Mouse (Mus musculus) cortical plate, adult 2 months (tissue): ENCODE results near the gene Mki67.

ENCODE experiments used
- CTCF ChIP-seq: fragments of 200-500 bp; IDR thresholded peaks from 2 replicates; pipeline ENCODE4 v1.5.1; 2011; ENCODE audit warnings: mild to moderate bottlenecking, control low read depth, low read length; ENCODE audit not compliant: insufficient read depth; ENCODE audit errors: extremely low read depth
- POLR2A ChIP-seq: fragments of 200-500 bp; IDR thresholded peaks from 2 replicates; pipeline ENCODE4 v1.6.1; 2011; ENCODE audit warnings: mild to moderate bottlenecking, low read length, control low read depth; ENCODE audit not compliant: insufficient read depth; ENCODE audit errors: extremely low read depth

- no peak for TF ChIP-seq POLR2A
- no peak for TF ChIP-seq CTCF
Measured at GRCm38 (mm10) chr7:135694130-135694529, 22.0 kb downstream of the Mki67 start.
